In genomic region chr1:90651781-90652180, GRCm38 (mm10) we compare ENCODE assay signal across 10 mouse cellular contexts. TPM values are rescaled to one million over a fixed set of nuclear protein-coding genes. Genes with fewer than 3 reads are reported as not detected.
DNase-seq lines count a peak whose midpoint lies in the region; ATAC-seq and TF ChIP-seq lines count a peak whose summit lies in the region.
"Had no signal": no experiment of that assay in that cellular context is flagged by ENCODE, and none has a peak within 500 bp of the region (broad histone marks: within the 10 kb centered on the region; RNA-seq: fewer than 3 reads in every experiment).

No protein-coding gene starts in this region.

- H3K36me3 ChIP-seq in intestine, embryonic 14.5 days (ENCODE audit: control insufficient read depth, insufficient read depth, low read length) = no peaks in the 10 kb centered on the region
- no peaks in the 10 kb centered on the region for H3K36me3 ChIP-seq in intestine, postnatal 0 days (ENCODE audit: control insufficient read depth, insufficient read depth)
- H3K36me3 ChIP-seq in testis, adult 2 months (ENCODE audit: control insufficient read depth, insufficient read depth, low read length) = no peaks in the 10 kb centered on the region
- H3K36me3 ChIP-seq in heart, embryonic 16.5 days (ENCODE audit: control insufficient read depth, insufficient read depth) = no peaks in the 10 kb centered on the region

- H3K9ac ChIP-seq in intestine, embryonic 14.5 days (ENCODE audit: low read length) = no peak overlapping the region
- H3K9ac ChIP-seq in intestine, postnatal 0 days (ENCODE audit: low read depth, low read length) = no peak overlapping the region
- H3K9ac ChIP-seq in heart, embryonic 16.5 days (ENCODE audit: low read length) = no peak overlapping the region
- H3K9ac ChIP-seq: liver, embryonic 14.5 days had no signal

- H3K9me3 ChIP-seq in intestine, embryonic 14.5 days (ENCODE audit: control insufficient read depth, low read length) = no peaks in the 10 kb centered on the region
- no peaks in the 10 kb centered on the region for H3K9me3 ChIP-seq in intestine, postnatal 0 days (ENCODE audit: control insufficient read depth)
- H3K9me3 ChIP-seq in heart, embryonic 16.5 days (replicated peaks; ENCODE audit: control insufficient read depth, low read length) = no peaks in the 10 kb centered on the region

- TF ChIP-seq POLR2A in testis, adult 2 months (IDR thresholded peaks at IDR 0.05; ENCODE audit: control insufficient read depth, low read depth, low read length) = no peak

- intact Hi-C loops in left cerebral cortex, postnatal 25 days (cut with DNase I) = loop anchor here (2.0 kb wide), 3 partner anchors 199 to 305 kb away; no protein-coding TSS in a partner anchor

- peak; percentile 56 for DNase-seq in intestine, embryonic 14.5 days (ENCODE audit: low spot score)
- no peak for DNase-seq in testis, postnatal 14 days (ENCODE audit: low spot score)
- DNase-seq in spleen, postnatal 4 days (ENCODE audit: low spot score in 2 of 2) = no peak
- no peak for DNase-seq in left cerebral cortex, postnatal 25 days (ENCODE audit: low spot score in 2 of 2)
- no peak for DNase-seq in cerebellum, adult 9-11 months
- DNase-seq: cerebellum, adult 11-12 months had no signal

- H3K27me3 ChIP-seq in intestine, embryonic 14.5 days (replicated peaks; ENCODE audit: control insufficient read depth, insufficient read depth, low read length) = no peaks in the 10 kb centered on the region
- no peaks in the 10 kb centered on the region for H3K27me3 ChIP-seq in intestine, postnatal 0 days (replicated peaks; ENCODE audit: control insufficient read depth, insufficient read depth, low read length)
- H3K27me3 ChIP-seq in testis, adult 2 months (ENCODE audit: control insufficient read depth, insufficient read depth, low read length) = no peaks in the 10 kb centered on the region
- no peaks in the 10 kb centered on the region for H3K27me3 ChIP-seq in heart, embryonic 16.5 days (ENCODE audit: control insufficient read depth, insufficient read depth, low read length)

- H3K27ac ChIP-seq in intestine, embryonic 14.5 days (ENCODE audit: low read depth) = peak overlapping the region; percentile 82
- no peak overlapping the region for H3K27ac ChIP-seq in intestine, postnatal 0 days (ENCODE audit: low read depth, low read length)
- peak overlapping the region; percentile 69; the same call in 1 of the 2 replicates for H3K27ac ChIP-seq in testis, adult 2 months (ENCODE audit: control insufficient read depth, insufficient read depth, low read depth, low read length)
- peak overlapping the region; percentile 73; the same call in 1 of the 2 replicates for H3K27ac ChIP-seq in heart, embryonic 16.5 days (ENCODE audit: low read length)
- H3K27ac ChIP-seq: liver, embryonic 14.5 days had no signal

- peaks cover 29% of the 10 kb centered on the region for H3K4me1 ChIP-seq in intestine, embryonic 14.5 days (replicated peaks; ENCODE audit: control insufficient read depth, insufficient read depth, low read length)
- no peaks in the 10 kb centered on the region for H3K4me1 ChIP-seq in intestine, postnatal 0 days (replicated peaks; ENCODE audit: control insufficient read depth, insufficient read depth, low read length)
- H3K4me1 ChIP-seq in testis, adult 2 months (ENCODE audit: control insufficient read depth, insufficient read depth, low read length) = peaks cover 11% of the 10 kb centered on the region
- H3K4me1 ChIP-seq in heart, embryonic 16.5 days (ENCODE audit: control insufficient read depth, insufficient read depth, low read length) = peaks cover 12% of the 10 kb centered on the region

- TF ChIP-seq CTCF in intestine, postnatal 0 days (IDR thresholded peaks at IDR 0.05; ENCODE audit: low read depth) = no peak
- TF ChIP-seq CTCF in testis, adult 2 months (IDR thresholded peaks at IDR 0.05; ENCODE audit: control insufficient read depth, insufficient read depth, insufficient replicate concordance, low read depth, low read length) = no peak

- ATAC-seq in intestine, embryonic 14.5 days (replicated peaks; ENCODE audit: low FRiP score, low TSS enrichment, low read depth) = no peak
- ATAC-seq in intestine, postnatal 0 days = no peak
- no peak for ATAC-seq in heart, embryonic 16.5 days (replicated peaks; ENCODE audit: extremely low read depth, insufficient read depth, low FRiP score)

- no peak overlapping the region for H3K4me2 ChIP-seq in intestine, embryonic 14.5 days (ENCODE audit: low read length)
- no peak overlapping the region for H3K4me2 ChIP-seq in intestine, postnatal 0 days (replicated peaks; ENCODE audit: low read depth)
- no peak overlapping the region for H3K4me2 ChIP-seq in heart, embryonic 16.5 days (ENCODE audit: low read depth, low read length)

- H3K4me3 ChIP-seq in intestine, embryonic 14.5 days (ENCODE audit: low read depth, low read length) = no peak overlapping the region
- no peak overlapping the region for H3K4me3 ChIP-seq in intestine, postnatal 0 days (ENCODE audit: low read depth, low read length)
- H3K4me3 ChIP-seq in testis, adult 2 months (ENCODE audit: control insufficient read depth, low read depth, low read length) = no peak overlapping the region
- no peak overlapping the region for H3K4me3 ChIP-seq in heart, embryonic 16.5 days (ENCODE audit: low read length)

RNA-seq across cellular contexts. Expression of gene Cops8, which starts 49.0 kb away (rescaled TPM):
- polyA plus RNA-seq in intestine, embryonic 14.5 days (2014; fragmentation: Nextera tagmentation; extraction: Ambion mirVana) = 136 and 151 TPM in 2 replicates
- polyA plus RNA-seq in intestine, postnatal 0 days (2015; fragmentation: Nextera tagmentation; extraction: Ambion mirVana) = 49.7 and 51.9 TPM in 2 replicates
- 50.1 and 55.7 TPM in 2 replicates for polyA plus RNA-seq in testis, adult 2 months (2012; rRNA removed)
- 117 and 121 TPM in 2 replicates for polyA plus RNA-seq in heart, embryonic 16.5 days (2015; fragmentation: Nextera tagmentation; extraction: Ambion mirVana)
- 100 to 1,000 TPM; 110 to 130 TPM for total RNA-seq in left cerebral cortex, postnatal 25 days (2021)
